Mouse (Mus musculus): ENCODE measurements around the gene Snrnp70. TPM values are rescaled to one million over a fixed set of nuclear protein-coding genes. Genes with fewer than 3 reads are reported as not detected.

The Snrnp70 gene
- 240 and 319 TPM in 2 replicates for polyA plus RNA-seq (2012; rRNA removed)

DNA sequence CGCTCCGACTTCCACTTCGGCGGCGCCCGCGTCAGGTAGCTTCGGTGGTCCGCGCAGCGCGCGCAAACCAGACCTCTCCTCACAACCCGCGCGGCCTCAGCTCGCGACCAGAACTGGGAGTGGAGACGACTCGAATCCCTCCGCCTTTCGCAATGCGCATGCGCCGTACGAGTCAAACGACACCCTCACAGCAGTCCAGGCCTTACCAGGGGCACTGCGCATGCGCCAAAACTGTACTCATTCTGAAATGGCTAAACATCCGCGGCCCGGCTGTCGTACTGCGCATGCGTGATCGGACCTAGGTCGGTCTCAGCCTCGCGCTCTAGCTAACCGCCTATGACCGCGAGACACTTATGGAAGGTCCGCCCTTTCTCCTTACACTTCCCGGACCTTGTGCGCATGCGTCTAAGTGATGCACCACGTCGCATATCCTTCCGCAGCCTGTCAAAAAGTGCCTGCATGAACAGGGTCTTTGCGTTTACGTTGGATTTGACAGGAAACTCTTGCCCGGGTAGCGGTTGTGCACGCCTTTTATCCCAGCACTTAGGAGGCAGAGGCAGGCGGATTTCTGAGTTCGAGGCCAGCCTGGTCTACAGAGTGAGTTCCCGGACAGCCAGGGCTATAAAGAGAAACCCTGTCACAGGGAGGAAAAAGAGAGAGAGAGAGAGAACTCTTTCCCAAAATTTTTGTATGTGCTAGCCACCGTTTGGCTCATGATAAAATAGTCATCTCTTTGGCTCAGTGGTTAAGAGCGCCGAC lies at the start of gene Snrnp70:
Gene Snrnp70 (minus strand): TSS at position 165 of the 759 bp plus-strand sequence.
- peaks cover 8% of the 10 kb centered on the region for H3K4me1 ChIP-seq (ENCODE audit: control insufficient read depth, insufficient read depth, low read length)
- peak; percentile 98 for TF ChIP-seq POLR2A (IDR thresholded peaks at IDR 0.05; ENCODE audit: borderline replicate concordance, extremely low read depth, low read depth, low read length)
- no peak for TF ChIP-seq CTCF (IDR thresholded peaks at IDR 0.05; ENCODE audit: insufficient read depth, low read length)
- DNase-seq, result peak; percentile 99
- WGBS, result under 1% methylated on average over 60 of the region's 60 CpGs
- H3K4me3 ChIP-seq (replicated peaks; ENCODE audit: extremely low read depth, low read depth, low read length), result peak within 1 kb of the TSS; percentile 68

DNA sequence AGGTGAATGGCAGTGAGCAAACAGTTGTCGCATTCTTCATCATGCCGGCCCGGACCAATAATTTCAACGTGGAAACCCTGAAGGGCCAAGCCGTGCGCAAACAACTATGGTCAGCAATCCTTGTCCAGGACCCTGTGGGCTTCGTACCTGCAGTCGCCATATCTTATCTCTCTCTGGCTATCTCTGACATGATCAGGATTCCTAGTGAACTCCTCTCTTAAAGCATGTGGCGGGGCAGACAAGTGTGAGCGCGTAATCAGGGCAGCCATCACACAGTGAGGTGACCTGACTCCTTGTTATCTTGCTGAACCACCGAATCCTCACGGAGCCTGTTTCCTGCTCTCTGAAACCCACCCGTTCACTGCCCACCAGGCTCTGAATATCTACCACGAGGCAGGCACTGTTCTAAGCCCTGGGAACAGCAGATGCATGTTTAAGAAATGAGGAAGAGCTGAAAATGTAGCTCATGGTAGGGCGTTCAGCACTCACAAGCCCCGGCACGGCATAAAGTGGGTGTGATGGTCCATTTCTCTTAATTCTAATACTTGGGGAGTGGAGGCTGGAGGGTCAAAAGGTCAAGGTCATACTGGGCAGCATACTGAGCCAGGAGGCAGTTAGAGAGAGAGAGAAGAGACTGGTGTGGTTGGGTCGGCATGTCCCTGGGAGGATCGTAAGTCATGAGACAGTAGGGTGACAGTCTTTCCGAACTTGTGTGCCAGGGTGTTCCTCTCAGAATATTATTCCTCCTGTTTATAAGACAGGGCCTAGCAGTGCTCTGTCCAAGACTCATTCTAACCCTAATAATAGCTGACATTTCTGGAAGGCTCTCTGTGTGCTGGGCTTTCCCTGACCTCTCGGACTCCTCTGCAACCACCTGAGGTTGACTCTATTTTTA lies 48.2 kb upstream of the Snrnp70 start:
- TF ChIP-seq CTCF (IDR thresholded peaks at IDR 0.05; ENCODE audit: insufficient read depth, low read length) (no peak), POLR2A (IDR thresholded peaks at IDR 0.05; ENCODE audit: borderline replicate concordance, extremely low read depth, low read depth, low read length) (no peak)
- no peak for DNase-seq
- H3K4me1 ChIP-seq (ENCODE audit: control insufficient read depth, insufficient read depth, low read length), result no peaks in the 10 kb centered on the region; the same call in 1 of the 2 replicates
- 78% methylated on average over 22 of the region's 22 CpGs for WGBS
- no peak overlapping the region for H3K4me3 ChIP-seq (replicated peaks; ENCODE audit: extremely low read depth, low read depth, low read length)

DNA sequence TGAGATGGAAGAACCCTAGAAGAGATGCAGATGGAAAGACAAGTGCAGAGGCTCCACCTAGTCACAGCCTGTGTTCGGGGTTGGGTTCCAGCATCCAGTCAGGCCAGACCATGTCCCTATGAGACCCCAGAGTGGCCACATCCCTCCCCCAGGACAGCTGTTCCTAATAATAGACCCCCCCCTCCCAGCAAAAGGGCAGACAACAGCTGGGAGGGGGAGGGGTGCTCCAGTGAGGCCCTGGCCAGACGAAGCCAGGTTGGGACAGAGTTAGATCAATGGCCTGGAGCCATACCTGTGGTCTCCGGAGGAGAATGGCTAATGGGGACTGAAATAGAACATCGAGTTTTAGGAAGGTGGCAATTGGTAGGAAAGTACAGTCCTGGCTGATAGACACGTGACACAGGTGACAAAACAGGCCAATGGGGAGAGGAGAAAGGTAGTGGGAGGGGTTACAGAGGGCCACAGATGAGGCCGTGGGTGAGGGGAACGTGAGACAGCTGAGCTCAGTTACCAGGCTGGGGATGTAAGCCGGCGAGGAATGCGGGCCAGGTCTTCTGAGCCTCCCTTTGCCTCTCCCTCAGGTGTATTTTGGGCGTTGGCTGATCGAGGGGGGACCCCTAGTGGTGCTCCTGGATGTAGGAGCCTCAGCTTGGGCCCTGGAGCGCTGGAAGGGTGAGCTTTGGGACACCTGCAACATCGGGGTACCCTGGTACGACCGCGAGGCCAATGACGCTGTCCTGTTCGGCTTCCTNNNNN lies 42.2 kb upstream of the Snrnp70 start, which contains the start of gene Ruvbl2:
Gene Ruvbl2 (minus strand): TSS at position 576 of the 756 bp plus-strand sequence.
- Histone ChIP-seq H3K4me1 (ENCODE audit: control insufficient read depth, insufficient read depth, low read length) (peaks cover 9% of the 10 kb centered on the region), H3K4me3 (replicated peaks; ENCODE audit: extremely low read depth, low read depth, low read length) (no peak within 1 kb of the TSS)
- DNase-seq, result peak; percentile 50
- 41% methylated on average over 19 of the region's 19 CpGs for WGBS
- TF ChIP-seq CTCF (IDR thresholded peaks at IDR 0.05; ENCODE audit: insufficient read depth, low read length) (peak; percentile 7; the same call in 1 of the 2 replicates), POLR2A (IDR thresholded peaks at IDR 0.05; ENCODE audit: borderline replicate concordance, extremely low read depth, low read depth, low read length) (0 out of 2 replicates have a peak, but pooled peaks have one; percentile 26)

DNA sequence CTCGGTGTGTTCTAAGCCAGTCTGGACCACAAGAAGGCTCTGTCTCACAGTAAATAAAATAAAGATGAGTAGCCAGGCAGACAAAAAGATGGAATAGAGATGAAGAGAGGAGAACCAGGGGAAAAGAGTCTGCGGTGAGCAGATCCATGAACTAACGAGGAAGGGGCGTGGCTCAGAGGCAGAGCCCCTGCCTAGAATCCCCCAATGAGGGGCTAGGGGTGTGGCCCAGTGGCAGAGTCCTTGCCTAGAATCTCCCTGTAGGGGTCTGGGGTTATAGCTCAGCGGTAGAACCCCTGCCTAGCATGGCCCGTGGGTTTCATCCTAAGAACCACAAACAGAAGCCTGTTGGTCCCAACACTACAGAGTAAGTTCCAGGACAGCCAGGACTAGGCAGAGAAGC lies 41.5 kb upstream of the Snrnp70 start:
- TF ChIP-seq POLR2A (IDR thresholded peaks at IDR 0.05; ENCODE audit: borderline replicate concordance, extremely low read depth, low read depth, low read length), result no peak
- TF ChIP-seq CTCF (IDR thresholded peaks at IDR 0.05; ENCODE audit: insufficient read depth, low read length), result no peak
- Histone ChIP-seq H3K4me1 (ENCODE audit: control insufficient read depth, insufficient read depth, low read length) (peaks cover 9% of the 10 kb centered on the region), H3K4me3 (replicated peaks; ENCODE audit: extremely low read depth, low read depth, low read length) (no peak overlapping the region)
- WGBS, result 65% methylated on average over 6 of the region's 6 CpGs
- DNase-seq, result no peak

DNA sequence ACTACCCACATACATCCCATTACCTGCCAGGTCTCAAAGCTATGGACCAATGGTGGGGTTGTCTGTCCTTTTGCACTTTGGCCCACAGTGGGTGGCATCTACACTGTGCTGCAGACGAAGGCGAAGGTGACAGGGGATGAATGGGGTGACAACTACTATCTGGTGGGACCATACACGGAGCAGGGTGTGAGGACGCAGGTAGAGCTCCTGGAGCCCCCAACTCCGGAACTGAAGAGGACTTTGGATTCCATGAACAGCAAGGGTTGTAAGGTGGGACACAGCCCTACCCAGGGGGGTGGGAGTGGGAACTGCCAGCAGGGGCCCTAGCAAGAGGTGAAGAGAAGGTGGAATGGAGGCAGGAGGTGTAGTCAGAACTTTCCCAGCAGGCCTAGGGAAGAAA lies 40.9 kb upstream of the Snrnp70 start:
- H3K4me3 ChIP-seq (replicated peaks; ENCODE audit: extremely low read depth, low read depth, low read length), result no peak overlapping the region
- H3K4me1 ChIP-seq (ENCODE audit: control insufficient read depth, insufficient read depth, low read length), result peaks cover 9% of the 10 kb centered on the region
- TF ChIP-seq CTCF (IDR thresholded peaks at IDR 0.05; ENCODE audit: insufficient read depth, low read length), result no peak
- no peak for TF ChIP-seq POLR2A (IDR thresholded peaks at IDR 0.05; ENCODE audit: borderline replicate concordance, extremely low read depth, low read depth, low read length)
- 87% methylated on average over 5 of the region's 5 CpGs for WGBS
- no peak for DNase-seq

DNA sequence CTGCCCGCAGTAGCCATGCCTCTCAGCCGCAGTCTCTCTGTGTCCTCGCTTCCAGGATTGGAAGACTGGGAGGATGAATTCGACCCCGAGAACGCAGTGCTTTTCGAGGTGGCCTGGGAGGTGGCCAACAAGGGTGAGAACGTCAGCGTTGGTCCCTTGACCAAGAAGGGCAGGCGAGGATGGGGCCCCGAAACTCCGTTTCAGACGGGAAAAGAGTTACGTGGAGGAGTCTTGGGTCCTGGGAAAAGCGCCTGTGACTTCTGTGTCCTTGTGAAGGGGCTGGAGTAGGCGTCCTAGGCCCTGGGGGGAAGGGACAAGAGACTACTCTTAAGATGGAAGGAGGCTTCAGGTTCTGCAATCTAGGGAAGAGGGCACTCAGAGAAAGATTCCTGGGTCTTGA lies 39.5 kb upstream of the Snrnp70 start:
- TF ChIP-seq POLR2A (IDR thresholded peaks at IDR 0.05; ENCODE audit: borderline replicate concordance, extremely low read depth, low read depth, low read length) (no peak), CTCF (IDR thresholded peaks at IDR 0.05; ENCODE audit: insufficient read depth, low read length) (no peak)
- peaks cover 9% of the 10 kb centered on the region for H3K4me1 ChIP-seq (ENCODE audit: control insufficient read depth, insufficient read depth, low read length)
- no peak for DNase-seq
- peak overlapping the region; percentile 67 for H3K4me3 ChIP-seq (replicated peaks; ENCODE audit: extremely low read depth, low read depth, low read length)
- under 1% methylated on average over 16 of the region's 16 CpGs for WGBS

DNA sequence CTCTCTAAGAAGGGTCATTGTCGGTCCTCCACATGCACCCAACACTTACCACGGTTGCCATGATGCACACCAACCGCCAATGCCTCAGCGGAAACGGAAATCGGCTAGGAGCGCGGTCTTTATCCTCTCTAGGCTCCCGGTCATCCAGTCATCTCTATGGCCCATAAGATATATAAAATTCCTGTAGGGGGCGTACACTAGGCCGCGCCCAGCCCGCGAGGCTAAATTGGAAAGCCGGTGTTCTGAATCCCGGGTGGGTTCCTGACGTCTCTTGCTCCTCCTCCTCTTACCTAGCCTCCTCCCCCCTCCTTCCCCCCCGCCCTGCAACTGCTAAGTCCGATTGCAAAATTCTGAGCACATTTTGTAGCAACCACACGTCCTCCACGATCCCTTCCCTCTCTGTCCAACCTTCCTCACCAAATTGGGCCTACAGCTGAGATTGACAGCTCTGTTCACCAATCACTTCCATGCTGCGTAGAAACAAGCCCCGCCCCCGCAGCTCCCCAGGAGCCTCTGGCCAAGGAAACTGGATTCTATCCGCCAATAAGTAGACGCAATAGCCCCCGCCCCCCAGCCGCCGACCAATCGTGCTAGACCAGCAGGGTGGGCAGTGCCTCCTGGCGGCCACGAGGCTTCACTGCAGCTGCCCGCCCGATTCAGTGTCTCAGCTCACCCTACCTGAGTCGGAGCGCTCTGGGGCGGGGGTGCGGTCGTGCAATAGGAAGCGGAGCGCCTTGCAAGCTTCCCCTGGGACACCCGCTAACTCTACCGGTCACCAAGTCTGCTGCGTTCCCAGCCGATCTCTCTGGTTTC lies 38.9 kb upstream of the Snrnp70 start, which contains the start of gene Gys1:
Gene Gys1 (plus strand): TSS at position 642 of the 813 bp plus-strand sequence.
- under 1% methylated on average over 45 of the region's 45 CpGs for WGBS
- TF ChIP-seq CTCF (IDR thresholded peaks at IDR 0.05; ENCODE audit: insufficient read depth, low read length) (peak; percentile 72), POLR2A (IDR thresholded peaks at IDR 0.05; ENCODE audit: borderline replicate concordance, extremely low read depth, low read depth, low read length) (peak; percentile 68)

DNA sequence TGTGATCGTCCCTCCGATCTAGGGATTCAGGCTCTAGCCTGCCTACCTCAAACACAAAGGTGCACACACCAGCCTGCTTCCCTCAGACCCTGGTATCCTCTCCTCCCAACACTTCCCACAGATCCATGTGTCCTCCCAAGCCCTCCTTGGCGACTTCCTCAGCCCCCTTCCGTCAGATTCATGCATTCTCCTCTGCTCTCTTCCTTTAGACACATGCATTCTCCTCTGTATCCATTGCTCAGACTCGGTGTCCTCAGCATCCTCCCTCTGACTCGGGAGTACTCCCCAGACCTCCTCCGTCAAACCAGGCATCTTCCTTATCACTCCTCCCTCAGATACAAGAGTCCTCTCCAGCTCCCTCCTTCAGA lies 38.3 kb upstream of the Snrnp70 start:
- TF ChIP-seq CTCF (IDR thresholded peaks at IDR 0.05; ENCODE audit: insufficient read depth, low read length) (no peak), POLR2A (IDR thresholded peaks at IDR 0.05; ENCODE audit: borderline replicate concordance, extremely low read depth, low read depth, low read length) (no peak)
- 1% methylated on average over 7 of the region's 7 CpGs for WGBS

More for the DNA sequence above, 38.9 kb upstream of the Snrnp70 start, which contains the start of gene Gys1:
- DNase-seq, result peak; percentile 99
- Histone ChIP-seq H3K4me3 (replicated peaks; ENCODE audit: extremely low read depth, low read depth, low read length) (peak within 1 kb of the TSS; percentile 73), H3K4me1 (ENCODE audit: control insufficient read depth, insufficient read depth, low read length) (peaks cover 9% of the 10 kb centered on the region)

More for the DNA sequence above, 38.3 kb upstream of the Snrnp70 start:
- peaks cover 9% of the 10 kb centered on the region for H3K4me1 ChIP-seq (ENCODE audit: control insufficient read depth, insufficient read depth, low read length)
- no peak for DNase-seq
- H3K4me3 ChIP-seq (replicated peaks; ENCODE audit: extremely low read depth, low read depth, low read length), result peak overlapping the region; percentile 73
